Mouse (Mus musculus) limb, embryonic 13.5 days (tissue): Measurements from ENCODE around the gene Filip1. TPM values are rescaled to one million over a fixed set of nuclear protein-coding genes. Genes with fewer than 3 reads are reported as not detected.

ENCODE experiments used
- ATAC-seq: fragments of 200-750 bp; cut with Nextera tagmentation; 2 replicates; pipeline ENCODE4 v1.8.0; 2017; ENCODE audit warnings: low read depth, moderate number of reproducible peaks, moderate TSS enrichment; ENCODE audit not compliant: low FRiP score
- H3K27ac ChIP-seq: fragments of 300-500 bp; sonication (generic); 2 replicates; pipeline ENCODE4 v1.5.1; 2015; ENCODE audit warnings: inconsistent platforms, mild to moderate bottlenecking, moderate library complexity
- H3K27me3 ChIP-seq: fragments of 300-500 bp; sonication (generic); 2 replicates; pipeline ENCODE4 v1.6.1; 2015; ENCODE audit warnings: mild to moderate bottlenecking, inconsistent platforms
- H3K36me3 ChIP-seq: fragments of 300-500 bp; sonication (generic); 2 replicates; pipeline ENCODE4 v1.6.1; 2015; ENCODE audit warnings: inconsistent platforms, mild to moderate bottlenecking, moderate library complexity
- H3K4me1 ChIP-seq: fragments of 300-500 bp; sonication (generic); 2 replicates; pipeline ENCODE4 v1.6.1; 2015; ENCODE audit warnings: inconsistent platforms
- H3K4me2 ChIP-seq: fragments of 300-500 bp; sonication (generic); replicated peaks from 2 replicates; pipeline ENCODE4 v1.6.1; 2015; ENCODE audit warnings: inconsistent platforms, mild to moderate bottlenecking, moderate library complexity
- H3K4me3 ChIP-seq: fragments of 300-500 bp; sonication (generic); 2 replicates; pipeline ENCODE4 v1.5.1; 2015; ENCODE audit warnings: moderate library complexity, mild to moderate bottlenecking, inconsistent platforms
- H3K9ac ChIP-seq: fragments of 300-500 bp; sonication (generic); 2 replicates; pipeline ENCODE4 v1.6.1; 2015; ENCODE audit warnings: mild to moderate bottlenecking, inconsistent platforms
- H3K9me3 ChIP-seq: fragments of 300-500 bp; sonication (generic); 2 replicates; pipeline ENCODE4 v1.6.1; 2016; ENCODE audit warnings: inconsistent platforms
- WGBS: fragments of 180-500 bp; shearing (Covaris S2); methylation state at CpG from one replicate; pipeline ENCODE4 v1.1.7; 2015; 5-methylcytosine and 5-hydroxymethylcytosine counted together
- polyA plus RNA-seq: library from polyadenylated mRNA; unstranded; fragments of >200 nt; fragmentation: Nextera tagmentation; extraction: Ambion mirVana; gene quantifications from 2 replicates; pipeline ENCODE4 v1.2.1, GENCODE M21; 2015

The Filip1 gene
- polyA plus RNA-seq, 1 experiment from 2014 or later, result 4.1 TPM

DNA sequence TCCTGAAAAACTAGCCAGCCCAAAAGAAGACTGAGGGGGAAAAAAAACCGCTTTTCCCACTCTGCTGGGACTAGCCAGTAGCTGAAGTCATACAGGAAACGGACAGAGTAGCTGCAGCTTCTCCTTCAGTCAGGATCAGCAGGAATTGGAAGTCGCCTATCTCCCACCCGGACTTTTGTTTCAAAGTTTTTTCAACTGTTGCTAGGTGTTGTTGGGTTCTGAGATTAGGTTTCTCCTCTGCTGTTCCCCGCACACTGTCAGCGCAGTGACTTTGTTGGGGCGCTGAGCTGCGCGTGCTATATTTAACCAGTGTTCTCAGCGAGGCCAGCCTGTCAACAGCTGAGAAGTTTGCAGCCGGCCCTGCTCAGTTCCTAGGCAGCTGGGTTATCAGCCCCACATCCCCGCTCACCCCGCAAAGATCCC, 35.1 kb downstream of the Filip1 start:
- H3K36me3 ChIP-seq, result no peaks in the 10 kb centered on the region
- H3K4me2 ChIP-seq, result peak overlapping the region; percentile 71
- H3K27me3 ChIP-seq, result no peaks in the 10 kb centered on the region
- 5% methylated on average over 13 of the region's 13 CpGs for WGBS
- peak; percentile 85 for ATAC-seq
- H3K4me1 ChIP-seq, result peaks cover 19% of the 10 kb centered on the region
- H3K4me3 ChIP-seq, result peak overlapping the region; percentile 40
- no peaks in the 10 kb centered on the region for H3K9me3 ChIP-seq
- peak overlapping the region; percentile 49 for H3K27ac ChIP-seq
- H3K9ac ChIP-seq, result peak overlapping the region; percentile 53

DNA sequence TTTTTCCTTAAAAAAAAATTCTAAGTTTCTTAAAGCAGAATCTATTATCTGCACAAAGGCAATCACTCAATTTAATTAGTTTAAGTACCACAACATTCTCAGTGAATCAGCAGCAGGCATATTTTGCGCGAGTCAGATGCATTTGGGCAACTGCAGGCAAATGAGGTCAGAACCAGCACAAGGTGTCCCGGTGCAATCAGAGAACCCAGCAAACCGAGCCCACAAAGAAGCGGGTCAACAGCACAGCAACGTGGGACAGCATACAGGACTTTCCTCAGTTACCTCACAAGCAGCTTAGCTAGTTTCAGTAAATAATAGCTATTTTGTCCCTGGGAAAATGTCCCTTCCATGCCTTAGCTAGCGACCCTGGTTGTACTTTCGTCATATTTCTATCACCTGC, 35.9 kb downstream of the Filip1 start:
- Histone ChIP-seq H3K9ac (peak overlapping the region; percentile 25; the same call in 1 of the 2 replicates), H3K27me3 (no peaks in the 10 kb centered on the region), H3K4me3 (peak overlapping the region; percentile 40; the same call in 1 of the 2 replicates), H3K27ac (no peak overlapping the region), H3K9me3 (no peaks in the 10 kb centered on the region), H3K4me1 (peaks cover 19% of the 10 kb centered on the region), H3K36me3 (no peaks in the 10 kb centered on the region), H3K4me2 (peak overlapping the region; percentile 71)
- 63% methylated on average over 8 of the region's 8 CpGs for WGBS
- ATAC-seq, result no peak

DNA sequence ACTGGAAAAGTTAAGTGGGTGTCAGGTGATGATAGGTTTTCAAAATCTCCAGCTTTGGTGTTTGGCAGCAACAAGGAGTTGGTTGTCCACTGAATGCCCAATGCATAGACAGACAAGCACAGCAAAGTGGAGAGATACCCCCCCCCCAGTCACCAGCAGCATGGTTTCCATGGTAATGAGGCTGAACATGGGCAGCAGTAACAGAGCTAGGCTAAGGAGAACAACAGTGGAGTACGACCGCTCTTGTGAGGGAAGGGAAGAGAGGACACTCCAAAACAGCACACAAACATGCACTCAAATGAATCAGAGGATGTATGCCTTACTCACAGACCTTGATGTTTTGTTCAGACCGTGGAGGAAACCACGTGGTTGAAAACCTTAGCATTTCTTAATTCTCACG, 37.5 kb downstream of the Filip1 start:
- no peaks in the 10 kb centered on the region for H3K36me3 ChIP-seq
- no peak overlapping the region for H3K4me2 ChIP-seq
- H3K4me1 ChIP-seq, result peaks cover 19% of the 10 kb centered on the region
- H3K9me3 ChIP-seq, result no peaks in the 10 kb centered on the region
- no peak overlapping the region for H3K4me3 ChIP-seq
- no peak overlapping the region for H3K27ac ChIP-seq
- no peak for ATAC-seq
- 82% methylated on average over 5 of the region's 5 CpGs for WGBS
- H3K27me3 ChIP-seq, result no peaks in the 10 kb centered on the region
- H3K9ac ChIP-seq, result no peak overlapping the region

DNA sequence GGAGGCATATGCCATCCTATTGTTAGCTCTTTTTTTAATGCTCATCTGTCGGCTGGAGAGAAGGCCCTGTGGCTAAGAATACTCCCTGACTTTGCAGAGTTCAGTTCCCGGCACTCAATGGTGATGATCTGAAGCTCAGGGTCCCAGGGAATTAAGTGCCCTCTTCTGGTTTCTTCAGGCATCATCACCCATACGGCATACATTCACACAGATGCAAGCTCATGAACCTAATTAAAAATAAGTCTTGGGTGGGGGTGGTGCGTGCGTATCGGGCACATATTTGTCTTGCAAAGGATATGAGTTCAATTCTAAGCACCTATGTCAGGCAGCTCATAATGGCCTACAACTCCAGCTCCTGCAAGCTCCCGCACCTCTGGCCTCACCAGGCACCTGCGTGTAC, 39.1 kb downstream of the Filip1 start:
- Histone ChIP-seq H3K4me3 (no peak overlapping the region), H3K9ac (no peak overlapping the region), H3K36me3 (no peaks in the 10 kb centered on the region), H3K9me3 (no peaks in the 10 kb centered on the region), H3K4me1 (peaks cover 17% of the 10 kb centered on the region), H3K4me2 (no peak overlapping the region), H3K27me3 (no peaks in the 10 kb centered on the region), H3K27ac (no peak overlapping the region)
- no peak for ATAC-seq
- WGBS, result 85% methylated on average over 8 of the region's 8 CpGs

DNA sequence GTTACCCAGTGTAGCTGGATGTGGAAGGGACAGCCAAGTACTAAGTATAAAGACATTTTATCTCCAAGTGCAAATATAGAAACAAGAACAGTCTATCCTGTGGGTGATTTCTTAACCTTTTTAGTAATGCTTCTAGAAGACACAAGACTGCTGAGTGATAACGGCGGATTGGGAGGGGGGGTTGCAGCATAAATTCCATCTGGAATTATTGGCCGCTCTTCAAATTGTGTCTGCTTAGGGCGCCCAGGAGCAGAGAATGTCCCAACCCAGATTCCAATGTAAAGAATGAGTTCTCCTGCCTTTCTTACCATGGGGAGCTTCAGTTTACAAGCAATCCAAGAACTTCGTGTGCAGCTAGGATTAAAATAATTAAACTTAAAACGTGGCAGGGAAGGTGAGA, 39.9 kb downstream of the Filip1 start:
- H3K27ac ChIP-seq, result no peak overlapping the region

DNA sequence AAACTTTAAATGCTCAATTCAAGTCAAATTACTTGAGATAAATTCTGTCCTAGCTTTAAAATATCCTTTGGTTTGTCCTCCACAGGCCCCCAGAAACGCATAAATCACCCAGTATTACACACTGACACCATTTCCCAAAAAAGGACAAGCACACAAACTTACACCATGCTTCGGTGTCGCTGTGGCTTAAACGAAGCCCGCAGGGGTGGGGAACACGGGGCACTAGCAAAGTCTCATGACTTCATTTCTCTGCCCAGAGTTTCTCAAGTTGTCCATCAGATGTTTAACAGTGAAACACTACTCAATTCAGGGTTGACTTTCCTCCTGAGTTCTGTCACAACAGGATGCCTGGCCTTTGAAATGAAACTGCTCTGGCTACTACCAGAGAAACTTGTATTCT, 41.0 kb downstream of the Filip1 start:
- WGBS, result 75% methylated on average over 6 of the region's 6 CpGs
- no peak overlapping the region for H3K4me3 ChIP-seq
- no peak overlapping the region for H3K27ac ChIP-seq
- H3K36me3 ChIP-seq, result no peaks in the 10 kb centered on the region
- 0 out of 2 replicates have a peak, but pooled peaks cover 4% of the 10 kb centered on the region for H3K4me1 ChIP-seq
- H3K9ac ChIP-seq, result no peak overlapping the region
- no peaks in the 10 kb centered on the region for H3K27me3 ChIP-seq
- no peak overlapping the region for H3K4me2 ChIP-seq
- ATAC-seq, result no peak
- H3K9me3 ChIP-seq, result no peaks in the 10 kb centered on the region

More for the DNA sequence above, 39.9 kb downstream of the Filip1 start:
- Histone ChIP-seq H3K4me3 (no peak overlapping the region), H3K9ac (no peak overlapping the region), H3K36me3 (no peaks in the 10 kb centered on the region), H3K9me3 (no peaks in the 10 kb centered on the region), H3K4me1 (peaks cover 10% of the 10 kb centered on the region), H3K27me3 (no peaks in the 10 kb centered on the region), H3K4me2 (no peak overlapping the region)
- WGBS, result 61% methylated on average over 6 of the region's 6 CpGs
- ATAC-seq, result no peak

DNA sequence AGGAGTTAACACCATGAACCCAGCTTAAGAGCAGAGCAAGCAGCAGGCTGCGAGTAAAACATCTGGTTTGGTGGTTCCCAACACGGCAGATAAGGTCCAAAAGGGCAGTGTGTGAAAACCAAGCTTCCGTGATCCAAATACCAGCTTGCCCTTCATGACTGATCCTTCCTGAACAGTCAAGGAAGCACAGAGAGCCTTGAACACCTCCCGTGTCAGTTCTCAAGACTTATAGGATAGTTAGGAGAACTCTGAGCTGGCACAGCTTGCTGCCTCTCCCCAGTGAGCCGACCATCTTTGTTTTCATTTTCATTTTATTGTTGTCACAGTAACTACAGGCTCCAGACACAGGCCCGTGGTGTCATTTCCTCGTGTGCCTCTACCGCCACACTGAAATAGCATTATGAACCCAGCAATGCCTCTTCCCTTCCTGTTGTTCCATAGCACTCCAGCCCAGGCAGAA, 42.0 kb downstream of the Filip1 start:
- H3K27ac ChIP-seq, result no peak overlapping the region
- H3K4me3 ChIP-seq, result no peak overlapping the region
- H3K27me3 ChIP-seq, result no peaks in the 10 kb centered on the region
- H3K36me3 ChIP-seq, result no peaks in the 10 kb centered on the region
- no peak overlapping the region for H3K4me2 ChIP-seq
- H3K4me1 ChIP-seq, result 0 out of 2 replicates have a peak, but pooled peaks cover 4% of the 10 kb centered on the region
- WGBS, result 52% methylated on average over 8 of the region's 8 CpGs
- H3K9me3 ChIP-seq, result no peaks in the 10 kb centered on the region
- ATAC-seq, result no peak
- no peak overlapping the region for H3K9ac ChIP-seq

DNA sequence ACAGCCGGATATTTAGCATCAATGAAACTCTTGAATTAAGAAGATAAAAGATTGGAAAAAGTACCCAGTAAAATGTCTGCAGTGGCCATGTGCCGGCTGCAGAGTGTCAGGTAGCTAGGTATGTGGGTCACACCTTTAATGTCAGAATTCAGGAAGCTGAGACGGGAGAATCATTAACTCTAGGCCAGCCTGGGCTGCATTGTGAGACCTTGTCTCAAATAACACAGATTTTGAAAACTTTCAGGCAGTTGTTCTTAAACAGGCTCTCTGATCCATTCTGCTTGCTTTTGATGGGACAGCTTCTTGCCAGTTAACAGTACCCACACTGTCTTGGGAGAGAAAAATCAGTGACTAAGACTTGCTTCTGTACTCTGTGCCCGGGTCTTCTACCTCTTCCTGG, 43.1 kb downstream of the Filip1 start:
- WGBS, result 82% methylated on average over 4 of the region's 4 CpGs
- no peak overlapping the region for H3K27ac ChIP-seq
- H3K4me1 ChIP-seq, result 0 out of 2 replicates have a peak, but pooled peaks cover 4% of the 10 kb centered on the region
- H3K9ac ChIP-seq, result no peak overlapping the region
- no peak for ATAC-seq
- H3K36me3 ChIP-seq, result no peaks in the 10 kb centered on the region
- no peak overlapping the region for H3K4me3 ChIP-seq
- H3K4me2 ChIP-seq, result no peak overlapping the region
- H3K9me3 ChIP-seq, result no peaks in the 10 kb centered on the region
- H3K27me3 ChIP-seq, result no peaks in the 10 kb centered on the region

DNA sequence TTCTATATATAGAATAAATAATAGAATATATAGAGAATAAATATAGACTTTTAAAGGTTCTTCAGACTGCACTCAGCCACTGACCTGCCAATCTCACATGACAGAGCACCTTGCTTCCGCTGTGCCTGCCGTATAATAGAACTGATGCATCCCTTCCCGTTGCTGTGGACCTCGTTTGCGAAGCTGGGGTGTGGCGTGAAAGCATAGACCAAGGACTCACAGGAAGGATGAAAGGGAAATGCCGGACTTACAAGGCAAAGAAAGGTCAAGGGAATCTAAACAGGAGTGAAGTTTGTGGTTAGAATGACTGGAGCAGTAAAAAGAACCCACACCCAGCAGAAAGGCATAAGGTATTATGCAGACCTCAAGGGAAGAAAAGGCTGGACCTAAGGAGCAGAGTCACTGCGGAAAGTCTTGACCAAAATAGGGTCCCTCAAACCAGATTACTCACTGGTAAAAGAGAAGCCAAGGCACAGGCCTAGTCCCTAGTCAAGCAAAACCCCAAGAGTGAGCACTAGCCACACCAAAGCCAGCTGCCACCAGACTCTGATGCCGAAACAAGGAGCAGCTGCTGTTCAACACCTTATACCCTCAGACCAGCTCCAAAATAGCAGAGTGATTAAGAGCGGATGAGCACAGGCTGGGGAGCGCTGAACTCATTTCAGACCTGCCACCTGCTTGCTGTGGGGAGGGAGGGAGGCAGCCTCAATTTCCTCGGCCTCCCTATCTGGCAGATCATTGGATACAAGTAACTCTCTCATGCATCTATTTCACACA, 45.8 kb downstream of the Filip1 start:
- Histone ChIP-seq H3K27me3 (no peaks in the 10 kb centered on the region), H3K4me3 (no peak overlapping the region), H3K9ac (no peak overlapping the region), H3K36me3 (no peaks in the 10 kb centered on the region), H3K9me3 (no peaks in the 10 kb centered on the region), H3K27ac (no peak overlapping the region), H3K4me2 (no peak overlapping the region), H3K4me1 (no peaks in the 10 kb centered on the region)
- WGBS, result 68% methylated on average over 12 of the region's 12 CpGs
- no peak for ATAC-seq

DNA sequence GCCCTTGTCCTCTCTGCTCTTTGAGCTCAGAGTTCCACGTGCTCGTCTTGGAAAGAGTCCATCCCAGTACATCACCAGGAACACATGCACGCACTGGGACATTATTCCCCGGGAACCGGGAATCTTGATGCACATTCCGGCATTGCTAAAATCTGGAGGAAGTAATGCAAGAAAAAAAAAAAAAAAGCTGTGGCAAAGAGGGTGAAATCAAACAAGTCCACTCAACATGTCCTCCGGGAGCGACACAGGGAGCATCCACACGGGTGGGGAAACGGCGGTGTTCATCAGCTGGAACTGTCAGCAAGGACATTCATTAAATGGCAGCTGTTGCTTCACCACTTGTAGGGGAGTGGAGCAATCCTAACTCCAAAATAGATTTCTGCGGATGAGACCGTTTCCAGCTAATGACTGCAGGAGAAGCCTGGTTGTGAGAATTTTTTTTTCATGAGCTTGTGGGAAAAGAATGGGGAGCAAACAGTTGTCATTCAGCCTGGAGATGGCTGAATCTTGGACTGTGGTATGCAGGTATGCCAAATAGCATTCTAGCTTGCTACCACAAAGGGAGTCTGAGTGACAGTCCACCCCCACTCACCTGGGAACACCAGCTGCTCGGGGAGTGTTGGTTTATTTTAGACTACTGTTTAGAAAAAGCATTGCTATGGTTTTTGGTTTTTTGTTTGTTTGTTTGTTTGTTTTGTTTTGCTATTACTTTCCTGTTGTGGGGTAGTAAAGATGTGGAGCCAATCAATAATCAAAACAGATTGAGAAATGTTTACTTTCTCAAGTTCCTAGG, 46.9 kb downstream of the Filip1 start:
- 0 out of 2 replicates have a peak, but pooled peaks have one; percentile 58 for ATAC-seq
- Histone ChIP-seq H3K36me3 (no peaks in the 10 kb centered on the region), H3K27me3 (no peaks in the 10 kb centered on the region), H3K4me1 (no peaks in the 10 kb centered on the region), H3K9me3 (no peaks in the 10 kb centered on the region), H3K9ac (no peak overlapping the region), H3K27ac (no peak overlapping the region), H3K4me2 (no peak overlapping the region), H3K4me3 (no peak overlapping the region)
- WGBS, result 79% methylated on average over 14 of the region's 14 CpGs

DNA sequence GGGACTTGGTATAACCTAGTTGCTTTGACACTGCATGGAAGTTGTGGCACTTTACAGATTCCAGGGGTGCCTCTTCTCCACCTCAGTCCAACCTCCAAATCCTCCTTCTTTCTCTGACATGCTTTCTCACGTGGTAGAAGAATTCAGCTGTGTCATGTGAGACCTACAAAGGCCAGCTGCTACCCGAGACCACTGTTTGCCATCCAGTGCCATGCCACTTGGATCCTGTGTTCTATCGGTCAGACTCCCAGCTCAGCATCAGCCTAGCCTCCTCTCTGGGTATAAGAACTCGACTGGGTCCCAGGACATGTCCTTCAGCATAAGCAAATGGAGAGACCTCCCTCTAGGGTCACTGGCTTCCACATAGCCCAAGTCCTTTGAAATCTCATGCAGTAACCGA, 47.6 kb downstream of the Filip1 start:
- H3K9ac ChIP-seq, result no peak overlapping the region
- no peak overlapping the region for H3K4me3 ChIP-seq
- H3K4me1 ChIP-seq, result no peaks in the 10 kb centered on the region
- no peak for ATAC-seq
- no peaks in the 10 kb centered on the region for H3K36me3 ChIP-seq
- H3K27me3 ChIP-seq, result no peaks in the 10 kb centered on the region
- H3K9me3 ChIP-seq, result no peaks in the 10 kb centered on the region
- no peak overlapping the region for H3K4me2 ChIP-seq
- WGBS, result 72% methylated on average over 5 of the region's 5 CpGs
- H3K27ac ChIP-seq, result no peak overlapping the region

DNA sequence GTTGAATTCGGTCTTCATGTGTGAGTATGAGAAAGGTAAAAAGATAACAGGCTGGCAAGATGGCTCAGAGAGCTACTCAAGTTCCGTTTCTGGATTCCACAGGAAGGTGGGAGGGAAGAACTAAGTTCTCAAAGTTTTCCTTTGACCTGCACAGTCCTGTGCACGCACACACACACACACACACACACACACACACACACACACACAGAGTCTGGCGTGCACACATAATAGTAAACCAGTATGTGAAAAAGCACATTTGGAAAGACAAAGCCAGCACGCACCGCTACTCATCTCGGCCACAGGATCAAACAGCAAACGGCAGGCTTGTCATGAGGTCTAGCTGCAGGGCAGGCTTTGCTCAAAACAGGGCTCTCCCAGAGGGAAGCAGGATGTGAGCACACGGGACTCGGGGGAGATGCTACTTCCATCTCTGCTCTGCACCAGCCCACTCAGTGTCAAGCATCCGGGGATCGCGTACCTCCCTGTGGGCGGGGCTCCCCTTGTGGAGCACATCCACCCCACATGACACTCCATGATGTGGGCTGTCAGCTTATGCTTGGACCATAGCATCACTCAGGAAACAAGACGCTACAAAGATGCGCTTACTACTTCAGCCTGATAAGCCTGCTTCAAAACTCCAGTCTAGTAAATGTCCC, 50.9 kb downstream of the Filip1 start:
- Histone ChIP-seq H3K9me3 (no peaks in the 10 kb centered on the region), H3K27ac (no peak overlapping the region), H3K27me3 (no peaks in the 10 kb centered on the region), H3K36me3 (no peaks in the 10 kb centered on the region), H3K4me1 (no peaks in the 10 kb centered on the region), H3K9ac (no peak overlapping the region), H3K4me2 (no peak overlapping the region), H3K4me3 (no peak overlapping the region)
- WGBS, result 74% methylated on average over 16 of the region's 16 CpGs
- no peak for ATAC-seq
